Mouse (Mus musculus): Measurements from ENCODE around the gene BC035947.

- TF ChIP-seq CTCF (IDR thresholded peaks at IDR 0.05; ENCODE audit: extremely low read depth, insufficient read length, insufficient replicate concordance, low read depth, low read length) = no peak
- no peak for TF ChIP-seq POLR2A (IDR thresholded peaks at IDR 0.05; ENCODE audit: low read depth, low read length)
Measured at GRCm38 (mm10) chr1:78452544-78452943, 59.4 kb downstream of the BC035947 start.
